Mouse (Mus musculus): ENCODE data around the gene Myo1b. TPM values are rescaled to one million over a fixed set of nuclear protein-coding genes. Genes with fewer than 3 reads are reported as not detected.

The Myo1b gene
- total and polyA plus RNA-seq, 3 experiments = not detected

DNA sequence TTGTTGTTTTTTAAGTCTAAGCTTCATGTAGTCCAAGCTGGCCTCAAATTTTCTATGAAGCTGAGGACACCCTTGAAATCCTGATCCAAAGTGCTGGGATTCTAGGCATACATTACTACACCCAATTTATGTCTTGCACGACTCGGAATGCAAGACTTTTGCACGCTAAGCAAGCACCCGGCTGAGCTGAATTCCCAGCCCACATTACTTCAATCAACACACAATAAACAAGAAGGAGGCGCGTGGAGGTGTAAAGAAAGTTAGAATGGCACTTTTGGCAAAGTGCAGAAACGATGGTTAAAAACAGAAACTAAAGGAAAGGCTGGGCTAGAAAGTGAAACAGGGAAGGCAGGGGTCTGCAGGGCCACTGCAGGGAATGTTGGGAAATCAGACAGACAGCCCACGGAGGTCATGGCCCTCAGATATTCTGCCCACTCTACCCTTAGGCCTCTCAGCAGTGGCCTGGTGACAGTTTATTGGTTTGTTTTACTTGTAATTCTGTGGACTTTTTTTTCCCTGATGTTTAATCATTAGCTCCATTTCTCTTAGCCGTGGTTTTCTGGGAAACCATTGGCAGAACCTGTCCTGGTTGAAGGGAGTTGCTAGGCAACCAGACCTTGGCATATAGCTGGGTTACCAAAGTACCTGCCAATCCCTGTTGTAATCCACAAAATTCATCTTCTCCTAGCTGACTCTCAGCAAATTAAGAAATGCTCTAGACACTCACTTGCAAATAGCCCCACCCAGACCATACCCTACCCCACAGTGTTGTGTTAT lies 195.8 kb downstream of the Myo1b start:
- H3K9ac ChIP-seq (ENCODE audit: control insufficient read depth, low read depth, low read length, poor library complexity, severe bottlenecking) = no peak overlapping the region
- no peaks in the 10 kb centered on the region for H3K4me1 ChIP-seq (ENCODE audit: control insufficient read depth in 1 of 2, insufficient read depth in 2 of 2, low read length in 2 of 2)
- no peak for DNase-seq (ENCODE audit: low read depth, low spot score)
- no peaks in the 10 kb centered on the region for H3K36me3 ChIP-seq (ENCODE audit: control insufficient read depth in 1 of 2, insufficient read depth in 2 of 2, low read length in 2 of 2)
- H3K27ac ChIP-seq (ENCODE audit: control insufficient read depth, low read depth, low read length) = no peak overlapping the region
- no peak overlapping the region for H3K4me3 ChIP-seq (ENCODE audit: control insufficient read depth in 1 of 2, insufficient read depth in 1 of 2, low read depth in 2 of 2, low read length in 2 of 2)
- H3K79me2 ChIP-seq (ENCODE audit: control insufficient read depth, insufficient read depth, low read length, poor library complexity) = no peaks in the 10 kb centered on the region
- H3K27me3 ChIP-seq (ENCODE audit: control insufficient read depth in 1 of 2, insufficient read depth in 2 of 2, low read length in 2 of 2) = no peaks in the 10 kb centered on the region; a peak in 1 of 4 replicates
- no peaks in the 10 kb centered on the region for H3K9me3 ChIP-seq (replicated peaks; ENCODE audit: insufficient read depth, low read length)
- TF ChIP-seq UBTF (IDR thresholded peaks at IDR 0.05; ENCODE audit: borderline replicate concordance, insufficient read depth, low read depth, low read length) (no peak), ZMIZ1 (IDR thresholded peaks at IDR 0.05; ENCODE audit: low read depth, low read length) (no peak), POLR2AphosphoS5 (IDR thresholded peaks at IDR 0.05; ENCODE audit: borderline replicate concordance, low read depth, low read length) (no peak), E2F4 (IDR thresholded peaks at IDR 0.05; ENCODE audit: borderline replicate concordance, low read depth, low read length) (no peak), ZKSCAN1 (IDR thresholded peaks at IDR 0.05; ENCODE audit: low read depth, low read length) (no peak), SMC3 (IDR thresholded peaks at IDR 0.05; ENCODE audit: low read depth, low read length) (no peak), EP300 (IDR thresholded peaks at IDR 0.05; ENCODE audit: low read depth in 1 of 2, low read length in 2 of 2) (no peak), JUND (IDR thresholded peaks at IDR 0.05; ENCODE audit: low read depth, low read length) (no peak), POLR2AphosphoS2 (IDR thresholded peaks at IDR 0.05; ENCODE audit: low read length) (no peak)

DNA sequence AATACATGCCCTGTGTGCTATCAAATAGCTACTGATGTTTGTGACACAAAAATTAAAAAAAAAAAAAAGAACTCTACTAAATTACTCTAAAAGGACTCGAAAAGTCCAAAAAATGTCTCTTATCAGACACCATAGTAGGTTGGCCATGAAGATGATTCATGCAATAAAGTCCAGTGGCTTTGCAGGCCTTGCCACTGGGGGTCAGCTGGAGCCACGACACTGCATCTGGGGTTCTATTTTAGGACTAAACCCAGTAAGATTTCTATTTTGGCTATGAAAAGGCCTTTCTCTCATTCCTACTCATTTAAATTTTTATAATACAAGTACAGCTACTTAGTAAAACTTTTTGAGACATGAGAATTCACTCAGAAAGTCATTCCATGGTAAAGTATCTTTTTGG lies 205.0 kb downstream of the Myo1b start:
- no peaks in the 10 kb centered on the region for H3K4me1 ChIP-seq (ENCODE audit: control insufficient read depth in 1 of 2, insufficient read depth in 2 of 2, low read length in 2 of 2)
- DNase-seq (ENCODE audit: low read depth, low spot score) = no peak
- TF ChIP-seq NRF1 (IDR thresholded peaks at IDR 0.05; ENCODE audit: insufficient read depth, low read depth, low read length, poor library complexity, severe bottlenecking) (no peak), POLR2AphosphoS2 (IDR thresholded peaks at IDR 0.05; ENCODE audit: low read length) (no peak), RCOR1 (IDR thresholded peaks at IDR 0.05; ENCODE audit: low read depth, low read length) (no peak), CHD2 (IDR thresholded peaks at IDR 0.05; ENCODE audit: low read length) (no peak), EP300 (IDR thresholded peaks at IDR 0.05; ENCODE audit: low read depth in 1 of 2, low read length in 2 of 2) (no peak), MEF2A (IDR thresholded peaks at IDR 0.05; ENCODE audit: extremely low read depth, insufficient replicate concordance, low read depth, low read length, poor library complexity, severe bottlenecking) (no peak), MYC (IDR thresholded peaks at IDR 0.05; ENCODE audit: low read depth, low read length) (no peak)
- H3K27me3 ChIP-seq (ENCODE audit: control insufficient read depth in 1 of 2, insufficient read depth in 2 of 2, low read length in 2 of 2) = no peaks in the 10 kb centered on the region
- no peaks in the 10 kb centered on the region for H3K79me2 ChIP-seq (ENCODE audit: control insufficient read depth, insufficient read depth, low read length, poor library complexity)
- H3K36me3 ChIP-seq (ENCODE audit: control insufficient read depth in 1 of 2, insufficient read depth in 2 of 2, low read length in 2 of 2) = no peaks in the 10 kb centered on the region
- H3K27ac ChIP-seq (ENCODE audit: control insufficient read depth, low read depth, low read length) = no peak overlapping the region
- H3K4me3 ChIP-seq (ENCODE audit: control insufficient read depth in 1 of 2, insufficient read depth in 1 of 2, low read depth in 2 of 2, low read length in 2 of 2) = no peak overlapping the region
- no peak overlapping the region for H3K9ac ChIP-seq (ENCODE audit: control insufficient read depth, low read depth, low read length, poor library complexity, severe bottlenecking)
- no peaks in the 10 kb centered on the region for H3K9me3 ChIP-seq (replicated peaks; ENCODE audit: insufficient read depth, low read length)

Data from MEL (cell line).